22 mouse cellular contexts compared by ENCODE assay signal in genomic region chr13:5931433-5931832, GRCm38 (mm10).
DNase-seq lines count a peak whose midpoint lies in the region; ATAC-seq and TF ChIP-seq lines count a peak whose summit lies in the region.
"Had no signal": no experiment of that assay in that cellular context is flagged by ENCODE, and none has a peak within 500 bp of the region (broad histone marks: within the 10 kb centered on the region; RNA-seq: fewer than 3 reads in every experiment).

No protein-coding gene starts in this region.

- 55% methylated on average over 2 of the region's 2 CpGs for WGBS in lung, adult 2 months

- no peak for DNase-seq in frontal cortex, postnatal 10 days (ENCODE audit: low spot score in 2 of 2)
- DNase-seq in lung, postnatal 25 days (ENCODE audit: low spot score), result peak; percentile 9
- DNase-seq in lung, adult 2 months, result no peak
- DNase-seq in brain, adult 2 months (ENCODE audit: low read depth, low spot score), result peak; percentile 9
- DNase-seq in gonadal fat pad, adult 2 months (ENCODE audit: low read depth), result peak; percentile 31
- no peak for DNase-seq in layer of hippocampus, adult 8-10 months (ENCODE audit: low spot score in 2 of 2)
- DNase-seq in adrenal gland, adult 18-20 months (ENCODE audit: low spot score in 2 of 2), result no peak
- DNase-seq: adrenal gland, postnatal 14 days; cerebellum, adult 18-20 months; cerebellum, adult 9-11 months; cerebellum, postnatal 36 days; gastrocnemius, postnatal 14 days; heart, postnatal 4 days had no signal

- no peak for TF ChIP-seq POLR2A in lung, adult 2 months (IDR thresholded peaks at IDR 0.05; ENCODE audit: borderline replicate concordance, extremely low read depth, low read depth, low read length)

- ATAC-seq in frontal cortex, adult (ENCODE audit: low TSS enrichment), result peak; percentile 59
- ATAC-seq: forebrain, embryonic 16.5 days; hindbrain, embryonic 16.5 days; inflammation-experienced regulatory T-cells, adult 6 months; intestine, postnatal 0 days had no signal

- TF ChIP-seq CTCF in lung, adult 2 months (IDR thresholded peaks at IDR 0.05; ENCODE audit: insufficient read depth, low read length), result no peak

- H3K4me1 ChIP-seq in lung, adult 2 months (ENCODE audit: control insufficient read depth, insufficient read depth, low read length), result no peaks in the 10 kb centered on the region
- H3K4me1 ChIP-seq: embryonic facial prominence, embryonic 13.5 days; forebrain, embryonic 12.5 days; heart, embryonic 13.5 days; hindbrain, embryonic 12.5 days had no signal

- no peak overlapping the region for H3K4me3 ChIP-seq in lung, adult 2 months (replicated peaks; ENCODE audit: extremely low read depth, low read depth, low read length)
- H3K4me3 ChIP-seq: embryonic facial prominence, embryonic 13.5 days; forebrain, embryonic 12.5 days; heart, embryonic 13.5 days; hindbrain, embryonic 12.5 days had no signal

Comparison
In these comparisons a context has a peak if more than half of its experiments do, and no peak if none do; other contexts are left out.
1. DNase-seq: peak in lung, postnatal 25 days (single experiment), brain, adult 2 months (single experiment) and gonadal fat pad, adult 2 months (single experiment); none in frontal cortex, postnatal 10 days (0 of 2), lung, adult 2 months (single experiment), layer of hippocampus, adult 8-10 months (0 of 2) and adrenal gland, adult 18-20 months (0 of 2).